Mouse (Mus musculus) midbrain, postnatal 0 days (tissue): ENCODE results near the gene Ttc39d. TPM values are rescaled to one million over a fixed set of nuclear protein-coding genes. Genes with fewer than 3 reads are reported as not detected.
"Not testable (repeated sequence)": the region's sequence is repeated elsewhere in the genome, so short reads cannot be mapped to it uniquely, and the experiment has no call there.

Experiments
- ATAC-seq: fragments of 200-750 bp; cut with Nextera tagmentation; 2 replicates; pipeline ENCODE4 v1.8.0; 2017; ENCODE audit warnings: moderate number of reproducible peaks, mild to moderate bottlenecking, moderate TSS enrichment, moderate library complexity; ENCODE audit not compliant: low FRiP score
- DNase-seq: peaks from one replicate; pipeline ENCODE4 v3.0.0-alpha.2; 2015; ENCODE audit warnings: low spot score
- H3K27ac ChIP-seq: fragments of 300-500 bp; sonication (generic); 2 replicates; pipeline ENCODE4 v1.5.1; 2014; ENCODE audit warnings: low read depth, mild to moderate bottlenecking, low read length, mixed read lengths
- H3K27me3 ChIP-seq: fragments of 300-500 bp; sonication (generic); 2 replicates; pipeline ENCODE4 v1.6.1; 2014; ENCODE audit warnings: low read length, control low read depth, mixed read lengths; ENCODE audit not compliant: insufficient read depth
- H3K36me3 ChIP-seq: fragments of 300-500 bp; sonication (generic); 2 replicates; pipeline ENCODE4 v1.6.1; 2014; ENCODE audit warnings: low read length, control low read depth, mixed read lengths; ENCODE audit not compliant: insufficient read depth
- H3K4me1 ChIP-seq: fragments of 300-500 bp; sonication (generic); 2 replicates; pipeline ENCODE4 v1.6.1; 2014; ENCODE audit warnings: mild to moderate bottlenecking, control low read depth, antibody characterized with exemption, low read length, mixed read lengths; ENCODE audit not compliant: insufficient read depth
- H3K4me2 ChIP-seq: fragments of 300-500 bp; sonication (generic); 2 replicates; pipeline ENCODE4 v1.6.1; 2014; ENCODE audit warnings: low read depth, mild to moderate bottlenecking, low read length, mixed read lengths; ENCODE audit not compliant: poor library complexity, severe bottlenecking
- H3K4me3 ChIP-seq: fragments of 300-500 bp; sonication (generic); 2 replicates; pipeline ENCODE4 v1.5.1; 2014; ENCODE audit warnings: low read depth, mild to moderate bottlenecking, low read length, moderate library complexity
- H3K9ac ChIP-seq: fragments of 300-500 bp; sonication (generic); replicated peaks from 2 replicates; pipeline ENCODE4 v1.6.1; 2014; ENCODE audit warnings: mild to moderate bottlenecking, low read length, moderate library complexity, mixed read lengths; ENCODE audit not compliant: poor library complexity, severe bottlenecking
- H3K9me3 ChIP-seq: fragments of 300-500 bp; sonication (generic); 2 replicates; pipeline ENCODE4 v1.6.1; 2016; ENCODE audit warnings: low read length, control low read depth
- CTCF ChIP-seq: IDR thresholded peaks from 2 replicates; pipeline ENCODE4 v1.5.1; 2016; ENCODE audit warnings: antibody characterized with exemption, mild to moderate bottlenecking
- WGBS: fragments of 180-500 bp; shearing (Covaris S2); extraction: QIAGEN DNeasy Blood & Tissue Kit; methylation state at CpG from one replicate; pipeline ENCODE4 v1.1.7; 2014; 5-methylcytosine and 5-hydroxymethylcytosine counted together
- polyA plus RNA-seq: library from polyadenylated mRNA; unstranded; fragments of >200 nt; fragmentation: Nextera tagmentation; extraction: Ambion mirVana; gene quantifications from 2 replicates; pipeline ENCODE4 v1.2.1, GENCODE M21; 2015
- total RNA-seq: library from RNA; depleted of rRNA; stranded (reverse); fragments of >200 nt; gene quantifications from 2 replicates; pipeline ENCODE4 v1.2.3, GENCODE M21; 2014

Gene Ttc39d
- total and polyA plus RNA-seq, 2 experiments from 2014 or later = 0.11 to 0.12 TPM

- TF ChIP-seq CTCF = no peak
- Histone ChIP-seq H3K4me1 (no peaks in the 10 kb centered on the region), H3K36me3 (no peaks in the 10 kb centered on the region), H3K27ac (peak within 1 kb of the TSS; percentile 70), H3K4me3 (peak within 1 kb of the TSS; percentile 54), H3K9ac (peak within 1 kb of the TSS; percentile 52; the same call in 1 of the 2 replicates), H3K27me3 (no peaks in the 10 kb centered on the region), H3K4me2 (peak within 1 kb of the TSS; percentile 57), H3K9me3 (no peaks in the 10 kb centered on the region)
- peak; percentile 96 for DNase-seq
- ATAC-seq = peak; percentile 94
- WGBS = under 1% methylated on average over 33 of the region's 33 CpGs
Measured at GRCm38 (mm10) chr17:80224326-80225116, 17.3 kb downstream of the Ttc39d start, which contains the start of gene Gemin6. TSS of gene Gemin6 (plus strand) at chr17:80224441.

GRCm38 (mm10) chr17:80225142-80225541, 17.9 kb downstream of the Ttc39d start:
- WGBS = 56% methylated on average over 4 of the region's 5 CpGs
- ATAC-seq, H3K4me1 ChIP-seq, H3K27ac ChIP-seq, DNase-seq, H3K27me3 ChIP-seq, H3K36me3 ChIP-seq, H3K9me3 ChIP-seq: not testable (repeated sequence)
- Histone ChIP-seq H3K9ac (0 out of 2 replicates have a peak overlapping the region, but pooled peaks have one; percentile 52), H3K4me3 (peak overlapping the region; percentile 54), H3K4me2 (peak overlapping the region; percentile 57)

GRCm38 (mm10) chr17:80229396-80229795, 22.1 kb downstream of the Ttc39d start:
- peak; percentile 11 for DNase-seq
- WGBS = 78% methylated on average over 2 of the region's 2 CpGs
- ATAC-seq = no peak
- H3K36me3 ChIP-seq = peaks cover 3% of the 10 kb centered on the region; the same call in 1 of the 2 replicates
- no peaks in the 10 kb centered on the region for H3K9me3 ChIP-seq
- H3K27ac ChIP-seq = no peak overlapping the region
- H3K4me3 ChIP-seq = no peak overlapping the region
- H3K4me2 ChIP-seq = no peak overlapping the region
- no peaks in the 10 kb centered on the region for H3K4me1 ChIP-seq
- TF ChIP-seq CTCF = no peak
- no peak overlapping the region for H3K9ac ChIP-seq
- no peaks in the 10 kb centered on the region for H3K27me3 ChIP-seq

GRCm38 (mm10) chr17:80233844-80234243, 26.6 kb downstream of the Ttc39d start:
- Histone ChIP-seq H3K36me3 (peaks cover 10% of the 10 kb centered on the region), H3K4me1 (no peaks in the 10 kb centered on the region), H3K27me3 (no peaks in the 10 kb centered on the region), H3K4me2 (no peak overlapping the region), H3K9me3 (no peaks in the 10 kb centered on the region), H3K9ac (no peak overlapping the region), H3K27ac (no peak overlapping the region), H3K4me3 (no peak overlapping the region)
- no peak for TF ChIP-seq CTCF
- no peak for ATAC-seq
- DNase-seq = no peak
- 96% methylated on average over 5 of the region's 5 CpGs for WGBS

- 84% methylated on average over 7 of the region's 7 CpGs for WGBS
- H3K4me3 ChIP-seq = no peak overlapping the region
- no peaks in the 10 kb centered on the region for H3K9me3 ChIP-seq
- DNase-seq = no peak
- H3K9ac ChIP-seq = no peak overlapping the region
- no peaks in the 10 kb centered on the region for H3K4me1 ChIP-seq
- H3K27me3 ChIP-seq = no peaks in the 10 kb centered on the region
- H3K4me2 ChIP-seq = no peak overlapping the region
- no peak for ATAC-seq
- TF ChIP-seq CTCF = no peak
- H3K36me3 ChIP-seq = peaks cover 15% of the 10 kb centered on the region
- H3K27ac ChIP-seq = no peak overlapping the region
Measured at GRCm38 (mm10) chr17:80234376-80234775, 27.1 kb downstream of the Ttc39d start.

GRCm38 (mm10) chr17:80235477-80235876, 28.2 kb downstream of the Ttc39d start:
- ATAC-seq = no peak
- 85% methylated on average over 3 of the region's 3 CpGs for WGBS
- Histone ChIP-seq H3K4me3 (no peak overlapping the region), H3K27ac (no peak overlapping the region), H3K9ac (no peak overlapping the region), H3K4me2 (no peak overlapping the region), H3K27me3 (no peaks in the 10 kb centered on the region), H3K9me3 (no peaks in the 10 kb centered on the region), H3K36me3 (peaks cover 21% of the 10 kb centered on the region), H3K4me1 (no peaks in the 10 kb centered on the region)
- no peak for TF ChIP-seq CTCF
- DNase-seq = no peak
